Mouse (Mus musculus) Patski (cell line): ENCODE measurements at regions not wholly inside any gene's neighbourhood (a gene's known extent, or its start where the extent isn't known, plus 50 kb on each side); places are given as distances from the start of the nearest gene placed in this dataset.

Experiments used
- ATAC-seq: fragments of 100-300 bp; one replicate; pipeline ENCODE4 v1.8.0; 2021
- CTCF ChIA-PET: fragments of 350-600 bp; sonication (Branson Sonifier 250); formaldehyde crosslinking; loops from one replicate; lab custom pipeline; 2022; ENCODE audit warnings: inconsistent platforms; lab: Charles Lee
- POLR2A ChIA-PET: fragments of 350-600 bp; sonication (Branson Sonifier 250); formaldehyde crosslinking; loops from one replicate; lab custom pipeline; 2022; ENCODE audit warnings: antibody characterized with exemption, inconsistent platforms; lab: Charles Lee
- DNase-seq: peaks from one replicate; pipeline ENCODE4 v3.0.0-alpha.2; 2011; ENCODE audit warnings: low read depth, low spot score
- H3K27me3 ChIP-seq: fragments of 371-371 bp; one replicate; pipeline ENCODE4 v1.5.1; 2021
- CTCF ChIP-seq: fragments of 100-300 bp; IDR thresholded peaks from one replicate; pipeline ENCODE4 v1.5.1; 2021
- in situ Hi-C: fragments of 300-500 bp; cut with MboI; formaldehyde crosslinking; loops from 3 replicates; pipeline ENCODE4 v1.11.1; 2018; ENCODE audit warnings: low pct_unique_long_range_greater_than_20kb, mixed read lengths

DNA sequence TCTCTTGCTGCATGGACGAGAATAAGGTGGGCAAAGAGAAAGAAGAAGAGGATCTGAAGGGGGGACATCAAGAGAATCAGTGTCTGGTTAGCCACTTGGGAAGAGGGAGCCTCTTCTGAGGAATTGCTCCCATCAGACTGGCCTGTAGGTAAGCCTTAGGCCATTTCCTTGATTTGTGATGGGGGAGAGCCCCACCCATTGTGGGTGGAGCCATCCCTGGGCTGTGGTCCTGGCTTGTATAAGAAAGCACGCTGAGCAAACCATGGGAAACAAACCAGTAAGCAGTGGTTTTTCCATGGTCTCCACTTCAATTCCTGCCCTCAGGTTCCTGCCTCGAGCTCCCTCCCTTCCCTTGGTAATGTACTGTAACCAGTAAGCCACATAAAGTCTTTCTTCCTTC, 57.7 kb upstream of the Sez6l start:
- DNase-seq (no peak), ATAC-seq (no peak)
- ChIA-PET CTCF (no interaction called here), POLR2A (no interaction called here)
- no peaks in the 10 kb centered on the region for H3K27me3 ChIP-seq
- in situ Hi-C loops: no loop called here
- TF ChIP-seq CTCF: no peak

DNA sequence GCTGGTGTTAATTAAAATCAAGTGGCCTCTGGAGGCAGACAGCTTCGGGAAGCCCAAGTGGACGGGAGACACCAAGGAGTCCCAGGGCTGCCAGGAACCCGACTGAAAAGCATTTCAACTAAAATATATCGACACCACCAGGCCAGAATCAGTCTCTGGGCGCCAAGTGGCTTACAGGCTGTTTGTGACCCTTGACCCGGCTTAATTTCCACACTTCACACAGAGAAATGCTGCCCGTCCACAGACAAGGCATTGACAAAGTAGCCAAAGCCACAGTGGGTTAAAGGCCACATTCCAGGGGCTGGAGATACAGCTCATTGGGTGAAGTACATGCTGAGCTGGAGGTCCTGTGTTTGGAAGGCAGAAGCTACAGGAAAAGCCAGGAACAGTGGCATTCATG, 54.8 kb upstream of the Sez6l start:
- no peak for ATAC-seq
- ChIA-PET POLR2A (no interaction called here), CTCF (interaction anchor here (1.2 kb wide), 1 partner anchor 10 kb away, joined by 7 read pairs; no protein-coding TSS in a partner anchor)
- no peak for TF ChIP-seq CTCF
- no peaks in the 10 kb centered on the region for H3K27me3 ChIP-seq
- DNase-seq: no peak
- in situ Hi-C loops: no loop called here

DNA sequence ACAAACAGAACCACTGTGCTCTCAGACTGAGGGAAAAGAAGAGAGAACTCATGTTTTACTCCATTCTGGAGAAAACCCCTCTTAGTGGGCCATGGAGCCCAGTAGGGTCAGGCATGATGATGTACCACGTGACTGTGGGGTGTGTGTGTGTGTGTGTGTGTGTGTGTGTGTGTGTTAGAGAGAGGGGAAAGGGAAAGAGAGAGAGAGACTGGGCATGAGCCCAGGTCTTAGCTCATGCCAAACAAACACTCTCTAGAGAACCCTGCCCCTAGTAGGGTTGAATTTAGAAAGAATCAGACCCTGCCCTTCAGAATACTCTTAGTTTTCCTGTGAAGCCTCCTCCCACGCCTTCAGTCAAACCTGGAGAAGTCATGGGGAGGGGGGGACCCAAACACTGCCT, 52.7 kb upstream of the Sez6l start:
- no peak for TF ChIP-seq CTCF
- no peak for DNase-seq
- ChIA-PET CTCF (no interaction called here), POLR2A (no interaction called here)
- in situ Hi-C loops: no loop called here
- no peaks in the 10 kb centered on the region for H3K27me3 ChIP-seq
- ATAC-seq: no peak

DNA sequence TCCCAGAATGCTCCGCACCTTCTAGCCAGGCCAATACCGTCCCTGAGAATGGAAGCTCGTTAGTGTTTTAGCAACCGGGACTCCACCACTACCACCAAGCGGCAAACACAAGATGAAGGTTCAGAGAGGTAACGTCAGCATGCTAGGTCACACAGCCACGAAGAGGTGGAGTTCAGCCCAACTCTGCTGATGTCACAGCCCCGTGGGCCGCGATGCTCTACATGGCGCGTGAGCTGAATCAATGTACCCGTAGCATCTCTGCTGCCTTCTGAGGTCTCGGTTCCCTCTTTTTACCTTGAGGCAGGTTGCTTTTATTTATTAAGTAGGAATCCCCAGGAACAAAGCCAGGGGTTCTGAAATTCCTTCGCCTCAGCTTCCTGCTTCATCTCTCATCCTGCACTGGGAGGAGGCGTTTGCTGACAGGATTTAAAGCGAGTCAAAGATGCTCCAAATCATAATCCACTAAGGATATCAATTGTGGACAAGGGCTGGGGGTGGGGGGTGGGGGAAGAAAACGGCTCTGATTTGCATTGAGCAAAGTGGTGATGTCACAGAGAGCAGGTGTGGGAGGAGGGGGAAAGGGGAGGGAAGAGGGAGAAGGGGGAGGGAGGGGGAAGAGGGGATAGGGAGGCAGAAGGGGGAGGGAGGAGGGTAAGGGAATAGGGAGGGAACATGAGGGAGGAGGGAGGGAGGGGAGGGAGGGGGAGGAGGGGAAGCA, 51.2 kb upstream of the Sez6l start:
- in situ Hi-C loops: no loop called here

DNA sequence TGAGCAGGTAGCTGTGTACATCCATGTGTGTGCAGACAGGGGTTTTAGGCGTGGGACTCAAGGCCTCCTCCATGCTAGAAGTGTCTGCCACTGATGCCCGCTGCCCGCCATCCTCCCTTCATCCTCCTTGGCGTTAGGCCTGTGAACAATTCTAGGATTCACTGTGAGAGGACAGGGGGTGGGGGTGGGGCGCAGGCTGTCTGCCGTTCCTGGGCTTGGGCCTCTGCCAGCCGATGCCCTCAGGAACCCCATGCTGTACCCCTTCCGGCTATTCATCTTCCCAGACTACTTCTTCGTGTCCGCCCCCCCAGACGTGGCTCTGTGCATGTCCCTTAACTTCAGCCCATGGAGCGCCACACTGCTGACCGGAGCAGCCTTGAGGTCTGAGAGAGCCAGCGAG, 50.3 kb upstream of the Sez6l start:
- TF ChIP-seq CTCF: no peak
- in situ Hi-C loops: no loop called here
- ATAC-seq (no peak), DNase-seq (no peak)
- ChIA-PET CTCF (interaction anchor here (1.0 kb wide), 1 partner anchor 12 kb away, joined by 3 read pairs; no protein-coding TSS in a partner anchor), POLR2A (no interaction called here)
- no peaks in the 10 kb centered on the region for H3K27me3 ChIP-seq

More for the DNA sequence above, 51.2 kb upstream of the Sez6l start:
- no peak for TF ChIP-seq CTCF
- ATAC-seq (no peak), DNase-seq (no peak)
- ChIA-PET POLR2A (no interaction called here), CTCF (interaction anchor here (1.0 kb wide), 1 partner anchor 11 kb away, joined by 3 read pairs; no protein-coding TSS in a partner anchor)
- H3K27me3 ChIP-seq: no peaks in the 10 kb centered on the region
